Mouse (Mus musculus): ENCODE measurements around the gene Abtb1.
A peak's percentile ranks its signal among the peaks of the same experiment; 100 is the strongest.

The Abtb1 gene

GRCm38 (mm10) chr6:88854509-88854908 lies 12.7 kb upstream of the Abtb1 start:
- DNase-seq (ENCODE audit: low spot score in 2 of 2): no peak

- no peak for DNase-seq (ENCODE audit: low spot score in 2 of 2)
Measured at GRCm38 (mm10) chr6:88850034-88850433, 8.2 kb upstream of the Abtb1 start.

GRCm38 (mm10) chr6:88849270-88849669 lies 7.5 kb upstream of the Abtb1 start:
- no peak for DNase-seq (ENCODE audit: low spot score in 2 of 2)

GRCm38 (mm10) chr6:88847571-88847970 lies 5.8 kb upstream of the Abtb1 start:
- no peak for DNase-seq (ENCODE audit: low spot score in 2 of 2)

GRCm38 (mm10) chr6:88844901-88845565 lies 3.2 kb upstream of the Abtb1 start:
- no peak for DNase-seq (ENCODE audit: low spot score in 2 of 2)

GRCm38 (mm10) chr6:88843781-88844725 lies 2.3 kb upstream of the Abtb1 start:
- DNase-seq (ENCODE audit: low spot score in 2 of 2): no peak

- no peak for DNase-seq (ENCODE audit: low spot score in 2 of 2)
Measured at GRCm38 (mm10) chr6:88843241-88843640, 1.5 kb upstream of the Abtb1 start.

GRCm38 (mm10) chr6:88842731-88843151 lies 957 bp upstream of the Abtb1 start:
- no peak for DNase-seq (ENCODE audit: low spot score in 2 of 2)

GRCm38 (mm10) chr6:88841514-88841780 lies 337 bp downstream of the Abtb1 start:
- no peak for DNase-seq (ENCODE audit: low spot score in 2 of 2)

- no peak for DNase-seq (ENCODE audit: low spot score in 2 of 2)
Measured at GRCm38 (mm10) chr6:88840791-88841513, 832 bp downstream of the Abtb1 start.

- no peak for DNase-seq (ENCODE audit: low spot score in 2 of 2)
Measured at GRCm38 (mm10) chr6:88840211-88840610, 1.6 kb downstream of the Abtb1 start.

GRCm38 (mm10) chr6:88839135-88839970 lies 2.4 kb downstream of the Abtb1 start:
- no peak for DNase-seq (ENCODE audit: low spot score in 2 of 2)

- no peak for DNase-seq (ENCODE audit: low spot score in 2 of 2)
Measured at GRCm38 (mm10) chr6:88838613-88839012, 3.2 kb downstream of the Abtb1 start.

GRCm38 (mm10) chr6:88837999-88838398 lies 3.8 kb downstream of the Abtb1 start:
- DNase-seq (ENCODE audit: low spot score in 2 of 2): no peak

- no peak for DNase-seq (ENCODE audit: low spot score in 2 of 2)
Measured at GRCm38 (mm10) chr6:88836178-88836819, 5.5 kb downstream of the Abtb1 start.

- DNase-seq (ENCODE audit: low spot score in 2 of 2): no peak
Measured at GRCm38 (mm10) chr6:88835047-88835446, 6.7 kb downstream of the Abtb1 start.

- DNase-seq (ENCODE audit: low spot score in 2 of 2): no peak
Measured at GRCm38 (mm10) chr6:88833340-88834140, 8.2 kb downstream of the Abtb1 start.

GRCm38 (mm10) chr6:88832663-88833062 lies 9.1 kb downstream of the Abtb1 start:
- DNase-seq (ENCODE audit: low spot score in 2 of 2): no peak

GRCm38 (mm10) chr6:88831456-88831855 lies 10.3 kb downstream of the Abtb1 start:
- DNase-seq (ENCODE audit: low spot score in 2 of 2): peak; percentile 21 to 46

- no peak for DNase-seq (ENCODE audit: low spot score in 2 of 2)
Measured at GRCm38 (mm10) chr6:88830112-88830702, 11.6 kb downstream of the Abtb1 start.
